ENCODE assay signal across 10 mouse cellular contexts in genomic region chr8:91991542-91992452, GRCm38 (mm10).
A peak's percentile ranks its signal among the peaks of the same experiment; 100 is the strongest.
DNase-seq lines count a peak whose midpoint lies in the region; ATAC-seq and TF ChIP-seq lines count a peak whose summit lies in the region.
"Had no signal": no experiment of that assay in that cellular context is flagged by ENCODE, and none has a peak within 500 bp of the region (broad histone marks: within the 10 kb centered on the region; RNA-seq: fewer than 3 reads in every experiment).

No protein-coding gene starts in this region.

- peak overlapping the region; percentile 39 for H3K9ac ChIP-seq in heart, embryonic 16.5 days (ENCODE audit: low read length)
- H3K9ac ChIP-seq in liver, embryonic 14.5 days (replicated peaks) = no peak overlapping the region

- peak; percentile 20 for DNase-seq in right cerebral cortex, postnatal 4 days
- no peak for DNase-seq in right cerebral cortex, adult 18-20 months
- no peak for DNase-seq in liver, embryonic 14.5 days (ENCODE audit: low read depth in 3 of 3, low spot score in 3 of 3)
- DNase-seq in ovary, adult 18-20 months (ENCODE audit: low spot score) = no peak
- no peak for DNase-seq in kidney, adult 9 months
- DNase-seq: cerebellum, adult 9-11 months had no signal

- H3K4me1 ChIP-seq in heart, embryonic 16.5 days (ENCODE audit: control insufficient read depth, insufficient read depth, low read length) = peaks cover 44% of the 10 kb centered on the region
- peaks cover 0 to 3% of the 10 kb centered on the region in 2 experiments; a peak in 1 of 4 replicates for H3K4me1 ChIP-seq in liver, embryonic 14.5 days (replicated peaks; ENCODE audit: control insufficient read depth in 2 of 2, insufficient read depth in 2 of 2, low read length in 1 of 2)

- whole genome bisulfite sequencing in heart, embryonic 16.5 days = 24% methylated on average over 25 of the region's 25 CpGs
- 33% methylated on average over 25 of the region's 25 CpGs for WGBS in liver, embryonic 14.5 days (ENCODE audit: insufficient replicate concordance)

- H3K9me3 ChIP-seq in heart, embryonic 16.5 days (replicated peaks; ENCODE audit: control insufficient read depth, low read length) = peaks cover under 1% of the 10 kb centered on the region; the same call in 1 of the 2 replicates
- no peaks in the 10 kb centered on the region; the same call in 1 of the 2 replicates for H3K9me3 ChIP-seq in liver, embryonic 14.5 days (ENCODE audit: control insufficient read depth, low read length)

- H3K27me3 ChIP-seq in heart, embryonic 16.5 days (ENCODE audit: control insufficient read depth, insufficient read depth, low read length) = peaks cover 10% of the 10 kb centered on the region
- no peaks in the 10 kb centered on the region; the same call in 1 of the 2 replicates for H3K27me3 ChIP-seq in liver, embryonic 14.5 days (ENCODE audit: control insufficient read depth, insufficient read depth, low read length)

- no peak for TF ChIP-seq EP300 in liver, embryonic 14.5 days (IDR thresholded peaks at IDR 0.05; ENCODE audit: low read depth)

- no peak for ATAC-seq in heart, embryonic 16.5 days (replicated peaks; ENCODE audit: extremely low read depth, insufficient read depth, low FRiP score)
- ATAC-seq in liver, embryonic 14.5 days (ENCODE audit: insufficient read depth) = no peak
- no peak for ATAC-seq in inflammation-experienced regulatory T-cells, adult 6 months
- ATAC-seq in erythroblast, adult 5-6 weeks (replicated peaks; ENCODE audit: low FRiP score, poor library complexity, severe bottlenecking) = no peak

- peak overlapping the region; percentile 64 for H3K4me2 ChIP-seq in heart, embryonic 16.5 days (ENCODE audit: low read depth, low read length)
- peak overlapping the region; percentile 37 for H3K4me2 ChIP-seq in liver, embryonic 14.5 days (ENCODE audit: low read depth)

- H3K4me3 ChIP-seq in heart, embryonic 16.5 days (ENCODE audit: low read length) = peak overlapping the region; percentile 41
- no peak overlapping the region for H3K4me3 ChIP-seq in liver, embryonic 14.5 days (ENCODE audit: insufficient read depth in 1 of 2, low read depth in 2 of 2, low read length in 2 of 2)
- H3K4me3 ChIP-seq: myocyte had no signal

- H3K36me3 ChIP-seq in heart, embryonic 16.5 days (ENCODE audit: control insufficient read depth, insufficient read depth) = no peaks in the 10 kb centered on the region
- H3K36me3 ChIP-seq in liver, embryonic 14.5 days (replicated peaks; ENCODE audit: control insufficient read depth, insufficient read depth, low read depth) = no peaks in the 10 kb centered on the region

- peak overlapping the region; percentile 80 for H3K27ac ChIP-seq in heart, embryonic 16.5 days (ENCODE audit: low read length)
- H3K27ac ChIP-seq in liver, embryonic 14.5 days = no peak overlapping the region

- TF ChIP-seq CTCF in liver, embryonic 14.5 days (IDR thresholded peaks at IDR 0.05; ENCODE audit: low read depth) = no peak
